Mouse (Mus musculus) liver, embryonic 12.5 days (tissue): ENCODE measurements around the gene Zbtb17. TPM values are rescaled to one million over a fixed set of nuclear protein-coding genes. Genes with fewer than 3 reads are reported as not detected.

Source experiments
- ATAC-seq: fragments of 200-750 bp; cut with Nextera tagmentation; 2 replicates; pipeline ENCODE4 v1.8.0; 2017; ENCODE audit warnings: moderate number of reproducible peaks, mild to moderate bottlenecking, moderate library complexity
- H3K27ac ChIP-seq: fragments of 300-500 bp; sonication (generic); 2 replicates; pipeline ENCODE4 v1.5.1; 2016; ENCODE audit warnings: mild to moderate bottlenecking
- H3K27me3 ChIP-seq: fragments of 300-500 bp; sonication (generic); replicated peaks from 2 replicates; pipeline ENCODE4 v1.6.1; 2016; ENCODE audit warnings: mild to moderate bottlenecking, moderate library complexity
- H3K36me3 ChIP-seq: fragments of 300-500 bp; sonication (generic); 2 replicates; pipeline ENCODE4 v1.6.1; 2016; ENCODE audit warnings: mild to moderate bottlenecking, moderate library complexity
- H3K4me1 ChIP-seq: fragments of 300-500 bp; sonication (generic); 2 replicates; pipeline ENCODE4 v1.6.1; 2016
- H3K4me2 ChIP-seq: fragments of 300-500 bp; sonication (generic); 2 replicates; pipeline ENCODE4 v1.6.1; 2016; ENCODE audit warnings: mild to moderate bottlenecking, moderate library complexity
- H3K4me3 ChIP-seq: fragments of 300-500 bp; sonication (generic); 2 replicates; pipeline ENCODE4 v1.5.1; 2016; ENCODE audit warnings: mild to moderate bottlenecking, moderate library complexity
- H3K9ac ChIP-seq: fragments of 300-500 bp; sonication (generic); 2 replicates; pipeline ENCODE4 v1.6.1; 2016; ENCODE audit warnings: mild to moderate bottlenecking, moderate library complexity
- H3K9me3 ChIP-seq: fragments of 300-500 bp; sonication (generic); replicated peaks from 2 replicates; pipeline ENCODE4 v1.6.1; 2016; ENCODE audit warnings: mild to moderate bottlenecking, moderate library complexity
- WGBS: fragments of 180-500 bp; shearing (Covaris S2); methylation state at CpG from one replicate; pipeline ENCODE4 v1.1.7; 2016; ENCODE audit not compliant: insufficient replicate concordance; 5-methylcytosine and 5-hydroxymethylcytosine counted together
- polyA plus RNA-seq: library from polyadenylated mRNA; unstranded; fragments of >200 nt; fragmentation: Nextera tagmentation; extraction: Ambion mirVana; gene quantifications from 2 replicates; pipeline ENCODE4 v1.2.1, GENCODE M21; 2016

Gene Zbtb17
- polyA plus RNA-seq, 1 experiment from 2014 or later, result 16.8 TPM

GRCm38 (mm10) chr4:141514179-141514641 is 69.8 kb downstream of the Zbtb17 start:
- Histone ChIP-seq H3K4me3 (no peak overlapping the region), H3K9ac (no peak overlapping the region), H3K36me3 (peaks cover 67% of the 10 kb centered on the region), H3K9me3 (no peaks in the 10 kb centered on the region), H3K27ac (no peak overlapping the region), H3K4me1 (peaks cover 45% of the 10 kb centered on the region), H3K4me2 (no peak overlapping the region), H3K27me3 (no peaks in the 10 kb centered on the region)
- ATAC-seq, result peak; percentile 53
- 69% methylated on average over 12 of the region's 12 CpGs for WGBS

Other genes with a start within 250 kb of the Zbtb17 start
- 3.3 and 3.5 TPM in 2 replicates for gene Rsg1, start 230.7 kb upstream of the Zbtb17 start, polyA plus RNA-seq
- gene Arhgef19, start 205.2 kb upstream of the Zbtb17 start, polyA plus RNA-seq, result 1.9 and 2.4 TPM in 2 replicates
- 2.1 TPM in 2 replicates for gene Epha2, start 143.4 kb upstream of the Zbtb17 start, polyA plus RNA-seq
- gene Fam131c, start 76.4 kb upstream of the Zbtb17 start, polyA plus RNA-seq, result 0.08 and 0.13 TPM in 2 replicates
- gene Clcnka, start 45.9 kb upstream of the Zbtb17 start, polyA plus RNA-seq, result not detected in 2 replicates
- gene Clcnkb, start 28.6 kb upstream of the Zbtb17 start, polyA plus RNA-seq, result not detected in 2 replicates
- gene Hspb7, start 23.9 kb upstream of the Zbtb17 start, polyA plus RNA-seq, result 0.04 and 0.08 TPM in 2 replicates
- not detected in 2 replicates for gene Srarp, start 8.5 kb upstream of the Zbtb17 start, polyA plus RNA-seq
- 9.1 and 9.2 TPM in 2 replicates for gene Spen, start 93.9 kb downstream of the Zbtb17 start, polyA plus RNA-seq
- 4.0 and 5.3 TPM in 2 replicates for gene Fblim1, start 161.4 kb downstream of the Zbtb17 start, polyA plus RNA-seq
- 3.2 and 3.6 TPM in 2 replicates for gene Tmem82, start 174.0 kb downstream of the Zbtb17 start, polyA plus RNA-seq
- gene Slc25a34, start 179.2 kb downstream of the Zbtb17 start, polyA plus RNA-seq, result not detected in 2 replicates
- gene Plekhm2, start 220.2 kb downstream of the Zbtb17 start, polyA plus RNA-seq, result 1.9 and 2.4 TPM in 2 replicates
- gene Rsc1a1, start 240.9 kb downstream of the Zbtb17 start, polyA plus RNA-seq, result 0.74 TPM in 1 of 2 replicates, not detected in the other